Mouse (Mus musculus) stomach, postnatal 0 days (tissue): ENCODE measurements around the gene Arl8b. TPM values are rescaled to one million over a fixed set of nuclear protein-coding genes. Genes with fewer than 3 reads are reported as not detected.

ENCODE experiments used
- ATAC-seq: fragments of 200-750 bp; cut with Nextera tagmentation; 2 replicates; pipeline ENCODE4 v1.8.0; 2017; ENCODE audit not compliant: low FRiP score, low TSS enrichment
- DNase-seq: peaks from one replicate; pipeline ENCODE4 v3.0.0-alpha.2; 2016; ENCODE audit warnings: low spot score
- H3K27ac ChIP-seq: fragments of 300-500 bp; sonication (generic); replicated peaks from 2 replicates; pipeline ENCODE4 v1.5.1; 2014; ENCODE audit warnings: mild to moderate bottlenecking, control low read depth
- H3K27me3 ChIP-seq: fragments of 300-500 bp; sonication (generic); 2 replicates; pipeline ENCODE4 v1.6.1; 2014; ENCODE audit warnings: low read length; ENCODE audit not compliant: control insufficient read depth, insufficient read depth
- H3K36me3 ChIP-seq: fragments of 300-500 bp; sonication (generic); 2 replicates; pipeline ENCODE4 v1.6.1; 2014; ENCODE audit warnings: low read length, mixed read lengths; ENCODE audit not compliant: control insufficient read depth, insufficient read depth
- H3K4me1 ChIP-seq: fragments of 300-500 bp; sonication (generic); replicated peaks from 2 replicates; pipeline ENCODE4 v1.6.1; 2014; ENCODE audit warnings: antibody characterized with exemption; ENCODE audit not compliant: control insufficient read depth, insufficient read depth
- H3K4me2 ChIP-seq: fragments of 300-500 bp; sonication (generic); replicated peaks from 2 replicates; pipeline ENCODE4 v1.6.1; 2014; ENCODE audit warnings: low read depth, mild to moderate bottlenecking, control low read depth, moderate library complexity
- H3K4me3 ChIP-seq: fragments of 300-500 bp; sonication (generic); 2 replicates; pipeline ENCODE4 v1.5.1; 2014; ENCODE audit warnings: low read depth, low read length, control low read depth
- H3K9ac ChIP-seq: fragments of 300-500 bp; sonication (generic); 2 replicates; pipeline ENCODE4 v1.6.1; 2014; ENCODE audit warnings: mild to moderate bottlenecking, low read length, control low read depth, mixed read lengths
- H3K9me3 ChIP-seq: fragments of 300-500 bp; sonication (generic); 2 replicates; pipeline ENCODE4 v1.6.1; 2016; ENCODE audit warnings: low read length; ENCODE audit not compliant: control insufficient read depth
- CTCF ChIP-seq: IDR thresholded peaks from 2 replicates; pipeline ENCODE4 v1.5.1; 2016; ENCODE audit warnings: antibody characterized with exemption, low read depth, mild to moderate bottlenecking, moderate library complexity
- EP300 ChIP-seq: optimal IDR thresholded peaks from 2 replicates; pipeline ENCODE3; 2016; ENCODE audit warnings: antibody characterized with exemption
- WGBS: fragments of 180-500 bp; shearing (Covaris S2); extraction: QIAGEN DNeasy Blood & Tissue Kit; methylation state at CpG from one replicate; pipeline ENCODE4 v1.1.7; 2014; 5-methylcytosine and 5-hydroxymethylcytosine counted together
- polyA plus RNA-seq: library from polyadenylated mRNA; unstranded; fragments of >200 nt; fragmentation: Nextera tagmentation; extraction: Ambion mirVana; gene quantifications from 2 replicates; pipeline ENCODE4 v1.2.1, GENCODE M21; 2015

The Arl8b gene
- polyA plus RNA-seq, 1 experiment from 2014 or later: 57.5 TPM

DNA sequence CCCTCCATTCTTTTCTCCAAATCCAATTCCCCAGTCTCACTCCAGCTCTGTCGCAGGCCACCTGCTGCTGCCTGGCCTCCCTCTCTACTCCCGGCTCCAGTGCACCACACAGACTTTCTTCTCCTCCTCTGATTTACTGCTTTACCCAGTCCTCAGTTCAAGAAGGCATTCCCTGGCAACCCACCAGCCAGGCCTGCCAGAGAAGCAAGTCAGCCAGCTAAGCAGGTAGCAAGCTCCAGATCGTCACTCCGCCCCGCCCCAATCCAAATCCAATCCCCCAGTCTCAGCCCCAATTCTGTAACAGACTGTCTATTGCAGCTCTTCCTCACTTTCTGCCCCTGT lies 23.2 kb upstream of the Arl8b start:
- WGBS: 66% methylated on average over 5 of the region's 5 CpGs

DNA sequence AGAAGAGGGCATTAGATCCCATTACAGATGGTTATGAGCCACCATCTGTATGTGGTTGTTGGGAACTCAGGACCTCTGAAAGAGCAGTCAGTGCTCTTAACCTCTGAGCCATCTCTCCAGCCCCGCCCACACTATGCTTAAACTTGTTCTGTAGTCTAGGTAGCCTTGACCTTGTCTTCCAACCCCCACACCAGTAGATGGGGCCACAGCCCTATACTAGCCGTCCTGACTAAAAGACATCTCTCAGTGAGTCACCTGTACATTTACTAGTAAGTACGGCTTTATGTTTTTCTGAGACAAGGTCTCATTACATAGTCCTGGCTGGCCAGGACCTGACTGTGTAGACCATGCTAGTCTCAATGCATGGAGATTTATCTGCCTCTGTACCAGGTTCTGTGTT lies 12.0 kb upstream of the Arl8b start:
- WGBS: 79% methylated on average over 3 of the region's 3 CpGs
- ATAC-seq (no peak), DNase-seq (no peak)
- Histone ChIP-seq H3K4me3 (no peak overlapping the region), H3K27me3 (no peaks in the 10 kb centered on the region), H3K9ac (no peak overlapping the region), H3K4me1 (no peaks in the 10 kb centered on the region), H3K4me2 (no peak overlapping the region), H3K27ac (no peak overlapping the region), H3K36me3 (no peaks in the 10 kb centered on the region), H3K9me3 (no peaks in the 10 kb centered on the region)
- TF ChIP-seq CTCF (0 out of 2 replicates have a peak, but pooled peaks have one; percentile 11), EP300 (no peak)

More for the DNA sequence above, 23.2 kb upstream of the Arl8b start:
- H3K27me3 ChIP-seq: no peaks in the 10 kb centered on the region
- no peak overlapping the region for H3K27ac ChIP-seq
- no peaks in the 10 kb centered on the region for H3K4me1 ChIP-seq
- H3K4me3 ChIP-seq: no peak overlapping the region
- H3K36me3 ChIP-seq: no peaks in the 10 kb centered on the region
- H3K4me2 ChIP-seq: no peak overlapping the region
- no peak overlapping the region for H3K9ac ChIP-seq
- DNase-seq (no peak), ATAC-seq (no peak)
- no peaks in the 10 kb centered on the region for H3K9me3 ChIP-seq
- no peak for TF ChIP-seq CTCF
- TF ChIP-seq EP300: no peak

DNA sequence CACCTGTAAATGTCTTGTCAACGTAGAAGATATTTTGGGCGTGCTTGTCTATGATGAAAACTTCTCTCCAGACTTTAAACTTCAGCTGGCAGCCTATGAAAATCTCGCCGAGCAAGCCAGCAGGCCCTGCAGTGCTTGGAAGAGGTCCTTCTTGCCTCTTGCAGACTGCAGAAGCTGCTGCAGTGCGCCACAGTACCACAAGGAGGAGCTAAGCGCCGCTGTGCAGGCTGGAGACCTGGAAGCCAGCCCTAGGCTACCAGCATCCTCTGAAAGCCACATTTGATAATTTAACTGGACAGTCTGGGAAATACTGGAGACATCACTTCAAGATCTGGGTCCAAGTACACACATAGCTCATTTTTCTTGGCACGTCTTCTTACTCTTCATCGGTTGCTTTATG lies 10.0 kb upstream of the Arl8b start:
- Histone ChIP-seq H3K36me3 (no peaks in the 10 kb centered on the region), H3K27me3 (no peaks in the 10 kb centered on the region), H3K27ac (no peak overlapping the region), H3K9ac (no peak overlapping the region), H3K4me1 (no peaks in the 10 kb centered on the region), H3K4me3 (no peak overlapping the region), H3K9me3 (no peaks in the 10 kb centered on the region), H3K4me2 (no peak overlapping the region)
- ATAC-seq (0 out of 2 replicates have a peak, but pooled peaks have one; percentile 63), DNase-seq (peak; percentile 85)
- 14% methylated on average over 9 of the region's 9 CpGs for WGBS
- TF ChIP-seq CTCF (peak; percentile 96), EP300 (no peak)

DNA sequence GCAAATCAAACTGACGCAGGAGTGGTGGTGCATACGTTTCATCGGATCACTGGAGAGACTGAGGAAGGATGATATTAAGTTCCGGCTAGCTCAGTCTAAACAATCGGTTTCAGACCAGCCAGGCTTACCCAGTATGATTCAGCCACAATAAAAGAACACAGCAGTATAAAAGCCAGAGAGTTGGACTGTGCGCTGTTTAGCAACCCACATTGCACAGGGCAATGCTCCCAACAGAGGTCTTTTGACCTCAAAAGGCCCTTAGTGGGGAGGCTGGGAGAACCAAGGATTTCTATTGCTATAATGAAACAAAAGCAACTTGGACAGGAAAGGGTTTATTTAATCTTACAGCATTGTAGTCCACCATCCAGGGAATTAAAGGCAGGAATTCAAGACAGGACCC lies 9.4 kb upstream of the Arl8b start:
- DNase-seq: no peak
- ATAC-seq: no peak
- Histone ChIP-seq H3K9ac (no peak overlapping the region), H3K4me1 (no peaks in the 10 kb centered on the region), H3K36me3 (no peaks in the 10 kb centered on the region), H3K27me3 (no peaks in the 10 kb centered on the region), H3K4me2 (no peak overlapping the region), H3K27ac (no peak overlapping the region), H3K9me3 (no peaks in the 10 kb centered on the region), H3K4me3 (no peak overlapping the region)
- 86% methylated on average over 6 of the region's 6 CpGs for WGBS
- TF ChIP-seq CTCF (no peak), EP300 (no peak)

DNA sequence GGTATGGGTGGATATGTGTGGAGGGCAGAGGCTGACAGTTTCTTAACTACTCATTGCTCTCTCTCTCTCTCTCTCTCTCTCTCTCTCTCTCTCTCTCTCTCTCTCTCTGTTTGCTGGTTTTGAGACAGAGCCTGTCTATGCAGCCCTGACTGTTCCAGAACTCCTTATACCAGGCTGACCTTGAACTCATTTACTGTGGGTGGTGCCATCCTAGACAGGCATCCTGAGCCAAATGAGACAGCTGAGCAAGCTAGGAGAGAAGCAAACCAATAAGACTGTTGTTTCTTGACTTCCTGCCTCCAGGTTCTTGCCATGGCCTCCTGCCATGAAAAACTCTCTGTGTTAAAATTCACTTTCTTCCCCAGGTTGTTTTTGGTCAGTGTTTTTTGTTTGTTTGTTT lies 6.6 kb upstream of the Arl8b start:
- no peak overlapping the region for H3K27ac ChIP-seq
- H3K27me3 ChIP-seq: no peaks in the 10 kb centered on the region
- no peak overlapping the region for H3K4me2 ChIP-seq
- TF ChIP-seq CTCF (no peak), EP300 (no peak)
- no peak overlapping the region for H3K9ac ChIP-seq
- no peak for DNase-seq
- no peaks in the 10 kb centered on the region for H3K36me3 ChIP-seq
- no peak overlapping the region for H3K4me3 ChIP-seq
- H3K4me1 ChIP-seq: no peaks in the 10 kb centered on the region
- H3K9me3 ChIP-seq: no peaks in the 10 kb centered on the region
- no peak for ATAC-seq

DNA sequence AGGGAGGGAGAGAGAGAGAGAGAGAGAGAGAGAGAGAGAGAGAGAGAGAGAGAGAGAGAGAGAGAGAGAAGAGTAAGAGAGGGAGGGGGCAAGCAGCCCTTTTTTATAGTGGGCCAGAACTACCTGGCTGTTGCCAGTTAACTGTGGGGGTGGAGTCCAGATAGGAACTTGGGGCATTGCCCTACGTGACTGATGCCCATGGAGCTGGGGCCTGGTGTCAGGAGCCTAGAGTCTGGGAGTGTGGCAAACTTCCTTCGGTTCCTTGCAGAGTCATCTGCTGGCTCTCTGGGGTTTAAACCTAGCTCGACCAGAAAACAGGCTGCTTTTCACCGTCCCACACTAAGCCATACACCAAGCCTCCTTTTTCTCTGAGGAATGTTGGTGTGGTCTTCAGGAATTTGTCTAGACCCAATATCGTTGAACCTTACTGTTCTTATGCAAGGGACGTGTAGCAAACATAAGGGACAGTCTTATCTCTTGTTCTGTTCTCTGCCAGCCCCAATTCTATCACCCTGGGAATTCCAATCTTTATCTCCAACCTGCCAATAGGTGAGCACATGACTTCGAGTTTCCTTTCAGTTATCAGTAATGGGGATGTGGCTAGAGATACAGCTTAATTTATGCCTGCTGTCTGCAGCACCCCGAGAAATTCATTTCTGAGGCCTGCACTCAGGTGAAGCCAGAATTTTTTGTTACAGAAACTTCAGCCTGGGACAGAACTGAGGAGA lies 5.2 kb upstream of the Arl8b start:
- H3K4me2 ChIP-seq: no peak overlapping the region
- ATAC-seq: no peak; the same call in 1 of the 2 replicates
- no peak overlapping the region for H3K9ac ChIP-seq
- H3K4me3 ChIP-seq: no peak overlapping the region
- no peaks in the 10 kb centered on the region for H3K36me3 ChIP-seq
- H3K4me1 ChIP-seq: no peaks in the 10 kb centered on the region
- TF ChIP-seq CTCF (no peak), EP300 (no peak)
- no peak overlapping the region for H3K27ac ChIP-seq
- 48% methylated on average over 8 of the region's 8 CpGs for WGBS
- DNase-seq: no peak
- H3K9me3 ChIP-seq: no peaks in the 10 kb centered on the region
- no peaks in the 10 kb centered on the region for H3K27me3 ChIP-seq
